Mouse (Mus musculus) liver, embryonic 11.5 days (tissue): ENCODE results near the gene Sh3glb2. TPM values are rescaled to one million over a fixed set of nuclear protein-coding genes. Genes with fewer than 3 reads are reported as not detected.
A peak's percentile ranks its signal among the peaks of the same experiment; 100 is the strongest.

Experiments used
- ATAC-seq: fragments of 200-750 bp; cut with Nextera tagmentation; replicated peaks from 2 replicates; pipeline ENCODE4 v1.8.0; 2017; ENCODE audit warnings: moderate number of reproducible peaks, mild to moderate bottlenecking, moderate TSS enrichment, moderate library complexity; ENCODE audit not compliant: low FRiP score
- DNase-seq: peaks from one replicate; pipeline ENCODE4 v3.0.0-alpha.2; 2017; ENCODE audit warnings: low spot score
- H3K27ac ChIP-seq: fragments of 300-500 bp; sonication (generic); 2 replicates; pipeline ENCODE4 v1.5.1; 2014; ENCODE audit warnings: mild to moderate bottlenecking, low read depth, low read length, control low read depth
- H3K27me3 ChIP-seq: fragments of 300-500 bp; sonication (generic); replicated peaks from 2 replicates; pipeline ENCODE4 v1.6.1; 2014; ENCODE audit warnings: low read length, mixed read lengths; ENCODE audit not compliant: control insufficient read depth, insufficient read depth
- H3K36me3 ChIP-seq: fragments of 300-500 bp; sonication (generic); 2 replicates; pipeline ENCODE4 v1.6.1; 2014; ENCODE audit warnings: mild to moderate bottlenecking, low read length, moderate library complexity, mixed read lengths; ENCODE audit not compliant: control insufficient read depth, insufficient read depth
- H3K4me1 ChIP-seq: fragments of 300-500 bp; sonication (generic); replicated peaks from 2 replicates; pipeline ENCODE4 v1.6.1; 2014; ENCODE audit warnings: low read length, mixed read lengths; ENCODE audit not compliant: control insufficient read depth, insufficient read depth
- H3K4me2 ChIP-seq: fragments of 300-500 bp; sonication (generic); 2 replicates; pipeline ENCODE4 v1.6.1; 2014; ENCODE audit warnings: mild to moderate bottlenecking, control low read depth, moderate library complexity
- H3K4me3 ChIP-seq: fragments of 300-500 bp; sonication (generic); 2 replicates; pipeline ENCODE4 v1.5.1; 2014; ENCODE audit warnings: low read depth, low read length, control low read depth
- H3K9ac ChIP-seq: fragments of 300-500 bp; sonication (generic); 2 replicates; pipeline ENCODE4 v1.6.1; 2014; ENCODE audit warnings: low read depth, low read length, control low read depth
- H3K9me3 ChIP-seq: fragments of 300-500 bp; sonication (generic); 2 replicates; pipeline ENCODE4 v1.6.1; 2016; ENCODE audit warnings: low read length, inconsistent platforms, mixed read lengths; ENCODE audit not compliant: control insufficient read depth
- WGBS: fragments of 180-500 bp; shearing (Covaris S2); extraction: QIAGEN DNeasy Blood & Tissue Kit; methylation state at CpG from one replicate; pipeline ENCODE4 v1.1.7; 2014; 5-methylcytosine and 5-hydroxymethylcytosine counted together
- polyA plus RNA-seq: library from polyadenylated mRNA; unstranded; fragments of >200 nt; fragmentation: Nextera tagmentation; extraction: Ambion mirVana; gene quantifications from 2 replicates; pipeline ENCODE4 v1.2.1, GENCODE M21; 2014

The Sh3glb2 gene
- polyA plus RNA-seq, 1 experiment from 2014 or later: 48.9 TPM

- WGBS: 83% methylated on average over 9 of the region's 9 CpGs
- Histone ChIP-seq H3K4me3 (no peak overlapping the region), H3K4me2 (no peak overlapping the region), H3K27ac (no peak overlapping the region), H3K27me3 (no peaks in the 10 kb centered on the region), H3K4me1 (0 out of 2 replicates have a peak, but pooled peaks cover 2% of the 10 kb centered on the region), H3K9me3 (no peaks in the 10 kb centered on the region), H3K9ac (no peak overlapping the region), H3K36me3 (peaks cover 14% of the 10 kb centered on the region)
- no peak for DNase-seq
- no peak for ATAC-seq
These were observed 27.8 kb upstream of the Sh3glb2 start for GRCm38 (mm10) chr2:30386913-30387312.

GRCm38 (mm10) chr2:30385591-30385990 is 26.5 kb upstream of the Sh3glb2 start:
- Histone ChIP-seq H3K36me3 (peaks cover 19% of the 10 kb centered on the region), H3K27me3 (no peaks in the 10 kb centered on the region), H3K9ac (no peak overlapping the region), H3K4me3 (no peak overlapping the region), H3K4me1 (peaks cover 9% of the 10 kb centered on the region), H3K27ac (no peak overlapping the region), H3K4me2 (no peak overlapping the region), H3K9me3 (no peaks in the 10 kb centered on the region)
- ATAC-seq (no peak), DNase-seq (no peak)
- 86% methylated on average over 4 of the region's 4 CpGs for WGBS

- no peaks in the 10 kb centered on the region for H3K27me3 ChIP-seq
- peaks cover 21% of the 10 kb centered on the region for H3K36me3 ChIP-seq
- H3K4me2 ChIP-seq: no peak overlapping the region
- H3K4me1 ChIP-seq: peaks cover 16% of the 10 kb centered on the region
- no peak overlapping the region for H3K9ac ChIP-seq
- ATAC-seq (no peak), DNase-seq (no peak)
- no peak overlapping the region for H3K4me3 ChIP-seq
- no peak overlapping the region for H3K27ac ChIP-seq
- H3K9me3 ChIP-seq: no peaks in the 10 kb centered on the region
- WGBS: 74% methylated on average over 5 of the region's 5 CpGs
These were observed 25.7 kb upstream of the Sh3glb2 start for GRCm38 (mm10) chr2:30384814-30385213.

- H3K4me3 ChIP-seq: no peak overlapping the region
- H3K27me3 ChIP-seq: no peaks in the 10 kb centered on the region
- H3K27ac ChIP-seq: peak overlapping the region; percentile 73
- H3K9me3 ChIP-seq: no peaks in the 10 kb centered on the region
- ATAC-seq (peak; percentile 73), DNase-seq (no peak)
- H3K9ac ChIP-seq: no peak overlapping the region
- peaks cover 20% of the 10 kb centered on the region for H3K4me1 ChIP-seq
- peaks cover 36% of the 10 kb centered on the region for H3K36me3 ChIP-seq
- peak overlapping the region; percentile 38 for H3K4me2 ChIP-seq
- WGBS: 76% methylated on average over 4 of the region's 4 CpGs
These were observed 22.2 kb upstream of the Sh3glb2 start for GRCm38 (mm10) chr2:30381377-30381725.

- Histone ChIP-seq H3K27ac (peak overlapping the region; percentile 73), H3K4me2 (peak overlapping the region; percentile 38)
- no peak for DNase-seq
These were observed 21.6 kb upstream of the Sh3glb2 start for GRCm38 (mm10) chr2:30380564-30381376.

GRCm38 (mm10) chr2:30379307-30379706 is 20.2 kb upstream of the Sh3glb2 start:
- Histone ChIP-seq H3K4me3 (no peak overlapping the region), H3K9me3 (no peaks in the 10 kb centered on the region), H3K4me2 (no peak overlapping the region), H3K4me1 (peaks cover 20% of the 10 kb centered on the region), H3K9ac (no peak overlapping the region), H3K27ac (peak overlapping the region; percentile 51; the same call in 1 of the 2 replicates), H3K36me3 (peaks cover 35% of the 10 kb centered on the region), H3K27me3 (no peaks in the 10 kb centered on the region)
- peak; percentile 70 for ATAC-seq
- 77% methylated on average over 7 of the region's 7 CpGs for WGBS
- DNase-seq: no peak

More at GRCm38 (mm10) chr2:30380564-30381376, 21.6 kb upstream of the Sh3glb2 start:
- peak; percentile 67 for ATAC-seq
- H3K9ac ChIP-seq: peak overlapping the region; percentile 27; the same call in 1 of the 2 replicates
- H3K9me3 ChIP-seq: no peaks in the 10 kb centered on the region
- H3K4me1 ChIP-seq: peaks cover 20% of the 10 kb centered on the region
- no peaks in the 10 kb centered on the region for H3K27me3 ChIP-seq
- no peak overlapping the region for H3K4me3 ChIP-seq
- peaks cover 41% of the 10 kb centered on the region for H3K36me3 ChIP-seq
- WGBS: 79% methylated on average over 10 of the region's 10 CpGs

- no peaks in the 10 kb centered on the region for H3K9me3 ChIP-seq
- H3K36me3 ChIP-seq: peaks cover 37% of the 10 kb centered on the region
- H3K4me2 ChIP-seq: no peak overlapping the region
- H3K27ac ChIP-seq: no peak overlapping the region
- 81% methylated on average over 5 of the region's 5 CpGs for WGBS
- DNase-seq: no peak
- no peak overlapping the region for H3K9ac ChIP-seq
- H3K27me3 ChIP-seq: no peaks in the 10 kb centered on the region
- H3K4me1 ChIP-seq: peaks cover 20% of the 10 kb centered on the region
- no peak overlapping the region for H3K4me3 ChIP-seq
- no peak for ATAC-seq
These were observed 18.6 kb upstream of the Sh3glb2 start for GRCm38 (mm10) chr2:30377721-30378120.

- Histone ChIP-seq H3K4me1 (peaks cover 12% of the 10 kb centered on the region), H3K4me2 (no peak overlapping the region), H3K27ac (no peak overlapping the region), H3K27me3 (no peaks in the 10 kb centered on the region), H3K9me3 (no peaks in the 10 kb centered on the region), H3K4me3 (no peak overlapping the region), H3K36me3 (peaks cover 46% of the 10 kb centered on the region), H3K9ac (no peak overlapping the region; the same call in 1 of the 2 replicates)
- ATAC-seq (no peak), DNase-seq (no peak)
- 96% methylated on average over 10 of the region's 10 CpGs for WGBS
These were observed 16.8 kb upstream of the Sh3glb2 start for GRCm38 (mm10) chr2:30375893-30376292.

- Histone ChIP-seq H3K4me3 (no peak overlapping the region), H3K4me1 (no peaks in the 10 kb centered on the region), H3K9ac (no peak overlapping the region), H3K4me2 (no peak overlapping the region), H3K27ac (no peak overlapping the region), H3K27me3 (no peaks in the 10 kb centered on the region), H3K9me3 (no peaks in the 10 kb centered on the region), H3K36me3 (peaks cover 58% of the 10 kb centered on the region)
- ATAC-seq: no peak
- 90% methylated on average over 5 of the region's 5 CpGs for WGBS
- DNase-seq: no peak
These were observed 13.6 kb upstream of the Sh3glb2 start for GRCm38 (mm10) chr2:30372726-30373125.
